Mouse (Mus musculus) liver, embryonic 14.5 days (tissue): ENCODE measurements at regions not wholly inside any gene's neighbourhood (a gene's known extent, or its start where the extent isn't known, plus 50 kb on each side); places are given as distances from the start of the nearest gene placed in this dataset.

Experiments used
- ATAC-seq: fragments of 200-750 bp; cut with Nextera tagmentation; 2 replicates; pipeline ENCODE4 v1.8.0; 2017; ENCODE audit warnings: moderate number of reproducible peaks, mild to moderate bottlenecking, moderate library complexity; ENCODE audit not compliant: insufficient read depth
- DNase-seq, 3 experiments: peaks; one replicate each; pipeline ENCODE4 v3.0.0-alpha.2; 2012 to 2013; ENCODE audit warnings: low read depth in 3 of 3, low spot score in 3 of 3
- H3K27ac ChIP-seq: fragments of 300-500 bp; sonication (generic); 2 replicates; pipeline ENCODE4 v1.5.1; 2014; ENCODE audit warnings: moderate library complexity, mild to moderate bottlenecking, control low read depth, inconsistent platforms
- H3K27me3 ChIP-seq: fragments of 300-500 bp; sonication (generic); 2 replicates; pipeline ENCODE4 v1.6.1; 2014; ENCODE audit warnings: mild to moderate bottlenecking, low read length, moderate library complexity; ENCODE audit not compliant: control insufficient read depth, insufficient read depth
- H3K36me3 ChIP-seq: fragments of 300-500 bp; sonication (generic); replicated peaks from 2 replicates; pipeline ENCODE4 v1.6.1; 2014; ENCODE audit warnings: low read depth; ENCODE audit not compliant: control insufficient read depth, insufficient read depth
- H3K4me1 ChIP-seq, 2 experiments: fragments of 200-500 bp in 1 of 2; fragments of 300-500 bp in 1 of 2; sonication (generic) in 1 of 2; replicated peaks; 2 replicates each; pipeline ENCODE4 v1.6.1; 2012 to 2014; ENCODE audit warnings: antibody characterized with exemption in 1 of 2, inconsistent platforms in 1 of 2, low read length in 1 of 2; ENCODE audit not compliant: control insufficient read depth in 2 of 2, insufficient read depth in 2 of 2
- H3K4me2 ChIP-seq: fragments of 300-500 bp; sonication (generic); 2 replicates; pipeline ENCODE4 v1.6.1; 2014; ENCODE audit warnings: low read depth, mild to moderate bottlenecking, control low read depth, moderate library complexity
- H3K4me3 ChIP-seq, 2 experiments: fragments of 200-500 bp in 1 of 2; fragments of 300-500 bp in 1 of 2; sonication (generic) in 1 of 2; 2 replicates each; pipeline ENCODE4 v1.5.1; 2012 to 2014; ENCODE audit warnings: low read depth in 2 of 2, low read length in 2 of 2, mild to moderate bottlenecking in 2 of 2, control low read depth in 1 of 2, inconsistent platforms in 1 of 2, moderate library complexity in 1 of 2; ENCODE audit not compliant: insufficient read depth in 1 of 2
- H3K9ac ChIP-seq: fragments of 300-500 bp; sonication (generic); replicated peaks from 2 replicates; pipeline ENCODE4 v1.6.1; 2014; ENCODE audit warnings: mild to moderate bottlenecking, control low read depth, moderate library complexity
- H3K9me3 ChIP-seq: fragments of 300-500 bp; sonication (generic); 2 replicates; pipeline ENCODE4 v1.6.1; 2016; ENCODE audit warnings: low read length, mixed read lengths; ENCODE audit not compliant: control insufficient read depth
- CTCF ChIP-seq: IDR thresholded peaks from 2 replicates; pipeline ENCODE4 v1.5.1; 2016; ENCODE audit warnings: antibody characterized with exemption, low read depth, control low read depth
- EP300 ChIP-seq: IDR thresholded peaks from 2 replicates; pipeline ENCODE4 v1.6.1; 2016; ENCODE audit warnings: antibody characterized with exemption, low read depth
- WGBS: fragments of 180-500 bp; shearing (Covaris S2); extraction: QIAGEN DNeasy Blood & Tissue Kit; methylation state at CpG from one replicate; pipeline ENCODE4 v1.1.7; 2014; ENCODE audit not compliant: insufficient replicate concordance; 5-methylcytosine and 5-hydroxymethylcytosine counted together

DNA sequence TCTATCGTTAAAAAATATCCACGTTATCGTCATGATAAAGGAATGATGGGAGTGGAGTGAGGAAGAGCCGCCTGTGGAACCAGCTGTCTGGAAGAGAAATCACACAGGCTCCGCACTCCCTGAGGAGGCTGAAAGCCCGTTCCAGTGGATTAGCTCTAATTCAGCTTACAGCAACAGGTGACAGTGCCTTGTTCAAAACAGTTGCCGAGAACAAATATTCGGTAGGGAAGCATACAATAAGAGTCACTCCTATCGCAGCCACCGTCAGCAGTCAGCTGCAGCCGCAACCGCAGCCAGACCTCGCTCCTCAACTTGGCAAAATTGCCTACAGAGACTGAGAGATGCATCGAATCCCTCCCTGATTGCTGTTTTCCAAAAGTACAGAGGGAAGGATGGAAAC is 1501.6 kb downstream of the Slc22a22 start:
- WGBS = 70% methylated on average over 14 of the region's 14 CpGs
- Histone ChIP-seq H3K9ac (no peak overlapping the region), H3K9me3 (no peaks in the 10 kb centered on the region)

DNA sequence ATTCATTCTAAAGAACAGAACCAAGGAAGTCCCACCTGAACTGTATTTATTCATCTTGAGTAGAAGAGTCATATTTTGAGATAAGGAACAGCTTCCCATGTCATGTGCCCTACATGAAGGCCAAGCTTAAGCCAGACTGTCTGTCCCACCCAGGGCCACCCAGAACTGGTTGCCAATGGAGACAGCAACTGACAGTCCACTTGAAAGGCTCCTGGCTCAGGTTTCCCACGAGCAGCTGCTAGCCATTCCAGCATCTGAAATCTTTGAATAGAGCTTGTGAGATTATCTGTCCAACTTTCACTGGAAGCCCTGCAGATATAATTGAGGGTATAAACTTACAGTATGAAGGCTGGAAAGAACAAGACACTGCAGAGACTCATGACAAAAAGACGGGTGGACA is 1510.6 kb downstream of the Slc22a22 start:
- Histone ChIP-seq H3K9me3 (no peaks in the 10 kb centered on the region), H3K9ac (no peak overlapping the region), H3K4me1 (no peaks in the 10 kb centered on the region), H3K4me2 (no peak overlapping the region), H3K36me3 (no peaks in the 10 kb centered on the region), H3K27me3 (no peaks in the 10 kb centered on the region), H3K27ac (no peak overlapping the region), H3K4me3 (no peak overlapping the region)
- DNase-seq (no peak), ATAC-seq (no peak)
- TF ChIP-seq EP300 (no peak), CTCF (no peak)
- 40% methylated on average over 2 of the region's 2 CpGs for WGBS

More for the DNA sequence above, 1501.6 kb downstream of the Slc22a22 start:
- no peaks in the 10 kb centered on the region for H3K27me3 ChIP-seq
- no peak overlapping the region for H3K4me2 ChIP-seq
- no peaks in the 10 kb centered on the region for H3K4me1 ChIP-seq
- no peak for TF ChIP-seq EP300
- no peak for TF ChIP-seq CTCF
- no peaks in the 10 kb centered on the region for H3K36me3 ChIP-seq
- DNase-seq (no peak), ATAC-seq (no peak)
- no peak overlapping the region for H3K4me3 ChIP-seq
- no peak overlapping the region for H3K27ac ChIP-seq

DNA sequence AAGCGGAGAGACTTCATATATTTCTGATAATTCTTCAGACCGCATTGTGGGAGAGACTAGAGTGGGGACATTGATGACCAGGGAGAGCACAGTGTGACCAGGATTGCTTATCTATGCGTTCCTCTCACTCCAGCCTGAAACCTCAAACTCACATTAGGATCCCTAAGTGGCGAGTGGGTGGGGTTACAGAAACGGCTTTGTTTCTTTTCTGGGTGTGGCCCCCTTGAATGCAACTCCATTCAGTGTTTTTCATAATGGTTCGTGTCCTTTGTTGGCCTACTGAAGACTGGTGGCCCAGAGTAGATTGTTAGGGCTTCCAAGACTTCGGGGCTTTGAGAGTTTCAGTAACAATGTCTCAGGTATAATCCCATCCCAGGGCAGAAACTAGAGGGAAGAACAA is 1512.1 kb downstream of the Slc22a22 start:
- Histone ChIP-seq H3K9ac (no peak overlapping the region), H3K27me3 (no peaks in the 10 kb centered on the region), H3K4me2 (no peak overlapping the region), H3K4me3 (no peak overlapping the region), H3K36me3 (no peaks in the 10 kb centered on the region), H3K27ac (no peak overlapping the region), H3K9me3 (no peaks in the 10 kb centered on the region), H3K4me1 (no peaks in the 10 kb centered on the region)
- no peak for DNase-seq
- ATAC-seq = no peak
- TF ChIP-seq CTCF = no peak
- TF ChIP-seq EP300 = no peak
- 37% methylated on average over 7 of the region's 7 CpGs for WGBS

DNA sequence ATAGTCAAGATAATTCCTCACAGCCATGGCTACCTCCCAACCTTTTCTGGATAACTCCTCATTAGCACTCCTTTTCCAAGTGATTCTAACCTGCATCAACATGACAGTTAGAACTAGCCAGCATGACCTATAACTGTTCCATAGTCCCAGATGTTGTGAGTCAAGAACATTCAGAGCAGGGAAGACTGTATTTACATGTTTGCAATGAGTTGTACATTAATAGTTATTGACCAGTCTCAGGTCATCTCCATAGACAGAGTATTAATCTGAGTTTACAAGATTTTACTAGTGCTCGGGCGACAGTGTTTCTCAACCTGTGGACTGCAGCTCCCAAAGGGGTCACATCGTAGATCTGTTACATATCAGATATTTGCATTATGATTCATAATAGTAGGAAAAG is 1515.3 kb downstream of the Slc22a22 start:
- TF ChIP-seq EP300 (no peak), CTCF (no peak)
- WGBS = 68% methylated on average over 3 of the region's 3 CpGs
- Histone ChIP-seq H3K9ac (no peak overlapping the region), H3K4me3 (no peak overlapping the region), H3K27ac (no peak overlapping the region), H3K4me2 (no peak overlapping the region), H3K27me3 (no peaks in the 10 kb centered on the region), H3K36me3 (no peaks in the 10 kb centered on the region), H3K9me3 (no peaks in the 10 kb centered on the region), H3K4me1 (no peaks in the 10 kb centered on the region)
- DNase-seq (no peak), ATAC-seq (no peak)
